Mouse (Mus musculus) embryonic fibroblast, embryonic 13.5 days (primary cell): ENCODE data around the gene Dst.

Source experiments
- CTCF ChIP-seq: IDR thresholded peaks from 2 replicates; pipeline ENCODE4 v1.5.1; 2011; ENCODE audit warnings: mild to moderate bottlenecking, control low read depth, low read length, moderate library complexity, borderline replicate concordance; ENCODE audit not compliant: insufficient read depth
- POLR2A ChIP-seq: IDR thresholded peaks from 2 replicates; pipeline ENCODE4 v1.6.1; 2011; ENCODE audit warnings: low read depth, mild to moderate bottlenecking, control low read depth, low read length, moderate library complexity

GRCm38 (mm10) chr1:34140686-34141085 lies 232.7 kb downstream of the Dst start:
- TF ChIP-seq CTCF (no peak), POLR2A (no peak)
